Mouse (Mus musculus): ENCODE data around the gene Hk1. TPM values are rescaled to one million over a fixed set of nuclear protein-coding genes. Genes with fewer than 3 reads are reported as not detected.

The Hk1 gene
- total and polyA plus RNA-seq, 2 experiments = 1.4 to 1.6 TPM

DNA sequence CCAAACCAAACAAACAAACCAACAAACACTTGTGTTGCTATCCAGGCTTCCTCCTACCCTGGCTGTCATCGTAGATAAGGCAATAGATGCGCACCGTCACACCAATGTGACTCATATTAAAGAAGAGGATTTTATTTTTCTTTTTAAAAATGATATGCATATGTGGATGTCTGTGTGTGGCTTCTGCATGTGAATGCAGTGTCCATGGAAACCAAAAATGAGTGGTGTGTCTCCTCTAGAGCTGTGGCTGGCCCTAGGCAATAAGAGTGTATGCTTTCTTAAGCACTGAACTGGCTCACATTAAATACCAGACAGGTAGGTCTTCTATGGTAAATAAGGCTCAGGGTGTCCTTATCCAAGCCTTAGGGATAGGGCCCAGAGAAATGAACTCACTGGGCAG is 141.0 kb downstream of the Hk1 start:
- Histone ChIP-seq H3K36me3 (ENCODE audit: control insufficient read depth, insufficient read depth, low read length) (no peaks in the 10 kb centered on the region), H3K27ac (replicated peaks; ENCODE audit: insufficient read depth, low read depth, low read length) (no peak overlapping the region), H3K4me1 (ENCODE audit: control insufficient read depth, insufficient read depth, low read length) (no peaks in the 10 kb centered on the region), H3K4me3 (ENCODE audit: insufficient read depth, low read depth, low read length) (no peak overlapping the region), H3K79me2 (ENCODE audit: control insufficient read depth, insufficient read depth, low read length) (no peaks in the 10 kb centered on the region), H3K9ac (ENCODE audit: low read depth, low read length) (no peak overlapping the region), H3K27me3 (ENCODE audit: control insufficient read depth, insufficient read depth, low read length) (0 out of 2 replicates have a peak, but pooled peaks cover 2% of the 10 kb centered on the region)
- no peak for DNase-seq (ENCODE audit: extremely low read depth, low read depth, low spot score)
- WGBS = 97% methylated on average over 3 of the region's 3 CpGs
- TF ChIP-seq CTCF (IDR thresholded peaks at IDR 0.05; ENCODE audit: low read depth, low read length) (no peak), POLR2A (IDR thresholded peaks at IDR 0.05; ENCODE audit: extremely low read depth, insufficient read depth, low read length) (no peak)

- no peaks in the 10 kb centered on the region for H3K27me3 ChIP-seq (ENCODE audit: control insufficient read depth, insufficient read depth, low read length)
- no peak for DNase-seq (ENCODE audit: extremely low read depth, low read depth, low spot score)
- H3K36me3 ChIP-seq (ENCODE audit: control insufficient read depth, insufficient read depth, low read length) = no peaks in the 10 kb centered on the region
- H3K4me1 ChIP-seq (ENCODE audit: control insufficient read depth, insufficient read depth, low read length) = no peaks in the 10 kb centered on the region
- no peak overlapping the region for H3K9ac ChIP-seq (ENCODE audit: low read depth, low read length)
- 85% methylated on average over 10 of the region's 10 CpGs for WGBS
- no peak overlapping the region for H3K4me3 ChIP-seq (ENCODE audit: insufficient read depth, low read depth, low read length)
- no peaks in the 10 kb centered on the region for H3K79me2 ChIP-seq (ENCODE audit: control insufficient read depth, insufficient read depth, low read length)
- no peak for TF ChIP-seq CTCF (IDR thresholded peaks at IDR 0.05; ENCODE audit: low read depth, low read length)
- TF ChIP-seq POLR2A (IDR thresholded peaks at IDR 0.05; ENCODE audit: extremely low read depth, insufficient read depth, low read length) = no peak
- no peak overlapping the region for H3K27ac ChIP-seq (replicated peaks; ENCODE audit: insufficient read depth, low read depth, low read length)
These were observed 142.5 kb downstream of the Hk1 start for GRCm38 (mm10) chr10:62237205-62237604.

GRCm38 (mm10) chr10:62236165-62236564 is 143.5 kb downstream of the Hk1 start:
- no peak for DNase-seq (ENCODE audit: extremely low read depth, low read depth, low spot score)
- 90% methylated on average over 6 of the region's 6 CpGs for WGBS
- H3K79me2 ChIP-seq (ENCODE audit: control insufficient read depth, insufficient read depth, low read length) = no peaks in the 10 kb centered on the region
- H3K27me3 ChIP-seq (ENCODE audit: control insufficient read depth, insufficient read depth, low read length) = no peaks in the 10 kb centered on the region
- TF ChIP-seq CTCF (IDR thresholded peaks at IDR 0.05; ENCODE audit: low read depth, low read length) = no peak
- no peak for TF ChIP-seq POLR2A (IDR thresholded peaks at IDR 0.05; ENCODE audit: extremely low read depth, insufficient read depth, low read length)
- no peak overlapping the region for H3K27ac ChIP-seq (replicated peaks; ENCODE audit: insufficient read depth, low read depth, low read length)
- H3K4me1 ChIP-seq (ENCODE audit: control insufficient read depth, insufficient read depth, low read length) = no peaks in the 10 kb centered on the region
- no peak overlapping the region for H3K9ac ChIP-seq (ENCODE audit: low read depth, low read length)
- H3K4me3 ChIP-seq (ENCODE audit: insufficient read depth, low read depth, low read length) = no peak overlapping the region
- no peaks in the 10 kb centered on the region for H3K36me3 ChIP-seq (ENCODE audit: control insufficient read depth, insufficient read depth, low read length)

- peaks cover 4% of the 10 kb centered on the region; the same call in 1 of the 2 replicates for H3K79me2 ChIP-seq (ENCODE audit: control insufficient read depth, insufficient read depth, low read length)
- no peaks in the 10 kb centered on the region for H3K4me1 ChIP-seq (ENCODE audit: control insufficient read depth, insufficient read depth, low read length)
- DNase-seq (ENCODE audit: extremely low read depth, low read depth, low spot score) = no peak
- WGBS = 86% methylated on average over 3 of the region's 3 CpGs
- no peak overlapping the region for H3K9ac ChIP-seq (ENCODE audit: low read depth, low read length)
- no peak for TF ChIP-seq POLR2A (IDR thresholded peaks at IDR 0.05; ENCODE audit: extremely low read depth, insufficient read depth, low read length)
- no peaks in the 10 kb centered on the region for H3K36me3 ChIP-seq (ENCODE audit: control insufficient read depth, insufficient read depth, low read length)
- H3K4me3 ChIP-seq (ENCODE audit: insufficient read depth, low read depth, low read length) = no peak overlapping the region
- H3K27ac ChIP-seq (replicated peaks; ENCODE audit: insufficient read depth, low read depth, low read length) = 0 out of 2 replicates have a peak overlapping the region, but pooled peaks have one; percentile 7
- no peaks in the 10 kb centered on the region for H3K27me3 ChIP-seq (ENCODE audit: control insufficient read depth, insufficient read depth, low read length)
These were observed 147.9 kb downstream of the Hk1 start for GRCm38 (mm10) chr10:62231811-62232210.

DNA sequence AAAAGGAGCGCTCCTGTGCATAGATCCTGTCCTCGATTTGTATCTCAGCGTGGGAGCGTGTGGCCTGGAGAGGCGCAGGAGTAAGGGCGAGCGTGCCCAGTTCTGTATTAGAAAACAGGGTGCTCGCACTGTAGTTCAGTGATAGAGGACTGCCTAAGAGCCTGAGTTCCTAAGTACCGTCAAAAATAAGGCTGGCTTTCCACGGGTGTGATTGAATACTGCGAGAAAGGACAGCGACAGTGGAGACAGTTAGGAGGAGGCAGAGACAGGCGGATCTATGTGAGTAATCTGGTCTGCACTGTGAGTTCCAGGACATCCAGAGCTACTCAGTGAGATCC is 148.3 kb downstream of the Hk1 start:
- Histone ChIP-seq H3K27ac (replicated peaks; ENCODE audit: insufficient read depth, low read depth, low read length) (no peak overlapping the region; the same call in 1 of the 2 replicates), H3K4me3 (ENCODE audit: insufficient read depth, low read depth, low read length) (peak overlapping the region; percentile 39; the same call in 1 of the 2 replicates), H3K79me2 (ENCODE audit: control insufficient read depth, insufficient read depth, low read length) (peaks cover 4% of the 10 kb centered on the region; the same call in 1 of the 2 replicates), H3K9ac (ENCODE audit: low read depth, low read length) (0 out of 2 replicates have a peak overlapping the region, but pooled peaks have one; percentile 12), H3K36me3 (ENCODE audit: control insufficient read depth, insufficient read depth, low read length) (no peaks in the 10 kb centered on the region), H3K4me1 (ENCODE audit: control insufficient read depth, insufficient read depth, low read length) (no peaks in the 10 kb centered on the region), H3K27me3 (ENCODE audit: control insufficient read depth, insufficient read depth, low read length) (no peaks in the 10 kb centered on the region)
- DNase-seq (ENCODE audit: extremely low read depth, low read depth, low spot score) = no peak
- 9% methylated on average over 13 of the region's 13 CpGs for WGBS
- TF ChIP-seq CTCF (IDR thresholded peaks at IDR 0.05; ENCODE audit: low read depth, low read length) (no peak), POLR2A (IDR thresholded peaks at IDR 0.05; ENCODE audit: extremely low read depth, insufficient read depth, low read length) (no peak)

- Histone ChIP-seq H3K4me1 (ENCODE audit: control insufficient read depth, insufficient read depth, low read length) (no peaks in the 10 kb centered on the region), H3K36me3 (ENCODE audit: control insufficient read depth, insufficient read depth, low read length) (no peaks in the 10 kb centered on the region), H3K27me3 (ENCODE audit: control insufficient read depth, insufficient read depth, low read length) (no peaks in the 10 kb centered on the region), H3K27ac (replicated peaks; ENCODE audit: insufficient read depth, low read depth, low read length) (peak within 1 kb of the TSS; percentile 7; the same call in 1 of the 2 replicates), H3K4me3 (ENCODE audit: insufficient read depth, low read depth, low read length) (peak within 1 kb of the TSS; percentile 81), H3K79me2 (ENCODE audit: control insufficient read depth, insufficient read depth, low read length) (peaks cover 4% of the 10 kb centered on the region; the same call in 1 of the 2 replicates), H3K9ac (ENCODE audit: low read depth, low read length) (peak within 1 kb of the TSS; percentile 70)
- 2% methylated on average over 56 of the region's 59 CpGs for WGBS
- peak; percentile 36 for DNase-seq (ENCODE audit: extremely low read depth, low read depth, low spot score)
- TF ChIP-seq POLR2A (IDR thresholded peaks at IDR 0.05; ENCODE audit: extremely low read depth, insufficient read depth, low read length) = 0 out of 2 replicates have a peak, but pooled peaks have one; percentile 57
- no peak for TF ChIP-seq CTCF (IDR thresholded peaks at IDR 0.05; ENCODE audit: low read depth, low read length)
These were observed 148.9 kb downstream of the Hk1 start, which contains the start of gene Tspan15 for GRCm38 (mm10) chr10:62230708-62231394. Gene Tspan15 (minus strand): TSS chr10:62231251.
